Mouse (Mus musculus) small intestine, adult 10 weeks (tissue): ENCODE results near the gene Doc2b. TPM values are rescaled to one million over a fixed set of nuclear protein-coding genes. Genes with fewer than 3 reads are reported as not detected.

Experiments used
- polyA plus RNA-seq: library from polyadenylated mRNA; stranded (reverse); fragments of 350-450 nt; fragmentation: Illumina TruSeq; extraction: RNeasy Lipid Tissue Mini Kit (QIAGEN cat#74804); gene quantifications from one replicate; pipeline ENCODE4 v1.2.3, GENCODE M21; 2014; ENCODE audit warnings: low replicate concordance

Gene Doc2b
- 0.22 TPM for polyA plus RNA-seq

GRCm38 (mm10) chr11:75796029-75796445 lies at the start of gene Doc2b:
Gene Doc2b, minus strand, starts transcription at chr11:75796049.

GRCm38 (mm10) chr11:75732434-75733226 lies 63.2 kb downstream of the Doc2b start, which contains the start of gene Ywhae:
Gene Ywhae, plus strand, starts transcription at chr11:75732869.

Other genes with a start within 250 kb of the Doc2b start
- gene Pitpna, start 208.0 kb downstream of the Doc2b start, polyA plus RNA-seq = 478 TPM
- gene Inpp5k, start 165.1 kb downstream of the Doc2b start, polyA plus RNA-seq = 26.0 TPM
- 1.6 TPM for gene Myo1c, start 145.5 kb downstream of the Doc2b start, polyA plus RNA-seq
- gene Crk, start 116.8 kb downstream of the Doc2b start, polyA plus RNA-seq = 197 TPM
- 1,146 TPM for gene Ywhae, start 63.2 kb downstream of the Doc2b start, polyA plus RNA-seq
- 1.0 TPM for gene Rph3al, start 142.4 kb upstream of the Doc2b start, polyA plus RNA-seq
- not detected for gene 1700016K19Rik, start 203.9 kb upstream of the Doc2b start, polyA plus RNA-seq
- gene Rflnb, start 231.7 kb upstream of the Doc2b start, polyA plus RNA-seq = 27.8 TPM